Mouse (Mus musculus) frontal cortex, adult 2 months (tissue): ENCODE measurements around the gene Klhl32. TPM values are rescaled to one million over a fixed set of nuclear protein-coding genes. Genes with fewer than 3 reads are reported as not detected.
"Not testable (repeated sequence)": the region's sequence is repeated elsewhere in the genome, so short reads cannot be mapped to it uniquely, and the experiment has no call there.

Source experiments
- DNase-seq, 2 experiments: peaks; one replicate each; pipeline ENCODE4 v3.0.0; 2022; ENCODE audit warnings: low spot score in 1 of 2; ENCODE audit errors: extremely low spot score in 1 of 2
- polyA plus RNA-seq: library from polyadenylated mRNA; depleted of rRNA; stranded (reverse); fragments of >200 nt; gene quantifications from 2 replicates; pipeline ENCODE4 v1.2.3, GENCODE M21; 2012; rRNA removed

The Klhl32 gene
- 6.7 and 8.3 TPM in 2 replicates for polyA plus RNA-seq

DNA sequence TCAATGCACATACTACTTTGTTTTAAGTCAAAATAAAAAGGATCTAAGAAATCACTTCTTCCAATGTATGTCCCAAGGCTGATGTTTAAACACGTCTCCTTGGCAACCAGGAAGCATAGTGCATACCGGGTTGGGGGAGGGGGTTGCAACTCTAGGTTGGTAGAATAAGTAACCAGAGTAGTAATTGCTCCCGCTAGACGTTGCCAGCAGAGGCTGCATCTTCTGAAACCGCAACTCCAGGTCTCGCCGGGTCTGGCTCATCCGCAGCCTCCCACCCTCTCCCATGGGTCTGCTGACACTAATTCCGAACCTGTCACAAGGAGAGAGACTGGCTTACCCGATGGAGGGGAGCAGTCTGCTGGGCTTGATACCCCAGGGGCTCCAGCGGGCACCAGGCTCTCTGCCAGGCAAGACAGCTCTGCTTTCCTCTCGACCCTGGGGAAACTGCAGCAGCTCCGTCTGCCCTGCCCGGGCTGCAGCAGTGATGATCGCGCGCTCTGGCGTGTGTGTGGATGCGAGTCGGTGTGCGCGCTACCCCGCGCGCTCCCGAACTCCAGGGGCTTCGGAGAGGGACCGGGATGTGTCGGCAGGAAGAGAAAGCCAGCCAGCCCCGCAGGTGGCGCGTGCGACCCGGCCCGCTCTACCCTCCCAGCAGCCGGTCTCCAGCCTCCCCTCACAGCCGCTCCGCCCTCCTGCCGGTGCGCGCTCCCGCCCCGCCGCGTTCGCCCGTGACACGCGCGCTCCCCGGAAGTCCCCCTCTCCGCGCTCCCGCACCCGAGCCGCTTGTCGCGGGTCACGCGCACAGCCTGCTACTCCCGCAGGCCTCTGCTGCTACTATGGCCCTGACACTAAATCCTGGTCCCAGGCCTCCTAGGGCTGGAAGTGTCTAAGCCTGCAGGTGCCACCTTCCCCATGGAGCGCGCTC, at the start of gene Klhl32:
Gene Klhl32, minus strand, starts transcription at position 724 of the 925 bp plus-strand sequence.
- peak; percentile 41 to 85 for DNase-seq

DNA sequence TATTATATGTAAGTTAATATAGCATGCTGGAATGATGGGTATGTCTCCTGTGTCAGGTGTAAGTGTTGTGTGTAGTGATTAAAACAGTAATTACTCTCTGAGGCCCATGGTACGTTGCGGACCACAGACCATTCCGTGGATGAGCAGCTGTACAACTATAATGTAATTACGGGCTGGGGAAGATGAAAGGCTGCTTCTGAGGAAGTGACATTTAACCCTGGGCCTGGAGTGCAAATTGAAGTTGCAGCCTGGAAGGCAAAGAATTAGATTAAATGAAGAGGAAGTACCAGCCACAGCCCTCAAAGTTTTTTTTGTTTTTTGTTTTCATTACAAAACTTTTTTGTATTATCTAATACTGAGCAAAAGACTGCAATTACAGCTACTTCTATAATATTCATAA, 48.2 kb upstream of the Klhl32 start:
- DNase-seq = no peak

DNA sequence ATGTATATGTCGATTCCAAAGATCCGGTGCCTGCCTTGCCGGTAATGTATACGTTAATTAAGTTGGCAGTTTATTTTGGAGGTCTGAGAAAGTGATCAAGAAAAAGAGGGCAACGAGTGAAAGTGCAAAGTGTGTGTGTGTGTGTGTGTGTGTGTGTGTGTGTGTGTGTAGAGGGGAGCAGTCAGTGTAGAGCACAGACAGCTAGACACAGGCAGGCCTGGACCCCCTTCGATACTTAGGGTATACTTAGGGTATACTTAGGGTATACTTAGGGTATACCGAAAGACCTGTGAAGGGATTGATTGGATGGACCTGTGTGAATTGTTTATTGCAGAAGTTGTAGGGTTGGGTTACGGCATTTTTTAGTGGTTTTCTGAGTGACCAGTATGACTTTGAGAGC, 47.7 kb upstream of the Klhl32 start:
- DNase-seq = no peak

GRCm38 (mm10) chr4:24897851-24898515, 47.1 kb upstream of the Klhl32 start, which contains the start of gene Ndufaf4:
Gene Ndufaf4 (plus strand): TSS chr4:24898083.
- peak; percentile 88 to 99 for DNase-seq

- DNase-seq = peak in 1 of 2 experiments; percentile 45
Measured at GRCm38 (mm10) chr4:24897351-24897750, 46.4 kb upstream of the Klhl32 start.

GRCm38 (mm10) chr4:24896829-24897228, 45.9 kb upstream of the Klhl32 start:
- peak; percentile 34 to 79 for DNase-seq

- no peak for DNase-seq
Measured at GRCm38 (mm10) chr4:24894625-24895024, 43.7 kb upstream of the Klhl32 start.

GRCm38 (mm10) chr4:24892293-24892692, 41.4 kb upstream of the Klhl32 start:
- DNase-seq = not testable (repeated sequence)

DNA sequence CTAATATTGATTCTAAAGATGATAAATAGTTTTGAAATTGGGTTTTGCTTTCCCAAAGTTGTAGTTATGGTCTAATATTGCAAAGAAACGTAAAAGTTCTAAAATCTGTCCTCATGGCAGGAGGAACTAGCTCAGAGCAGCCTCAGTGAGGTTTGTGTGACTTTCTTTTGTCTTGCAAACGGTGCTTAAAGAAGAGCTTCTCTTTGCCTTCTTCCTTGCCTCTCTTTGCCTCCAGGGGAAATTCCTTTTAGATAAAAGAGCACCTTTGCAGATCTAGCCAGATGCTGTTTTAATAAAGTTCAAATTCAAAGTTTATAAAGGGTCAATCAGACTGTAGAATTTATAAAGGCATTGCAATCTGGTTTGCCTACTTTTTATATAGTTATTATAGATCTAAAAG, 38.5 kb upstream of the Klhl32 start:
- DNase-seq = not testable (repeated sequence)

DNA sequence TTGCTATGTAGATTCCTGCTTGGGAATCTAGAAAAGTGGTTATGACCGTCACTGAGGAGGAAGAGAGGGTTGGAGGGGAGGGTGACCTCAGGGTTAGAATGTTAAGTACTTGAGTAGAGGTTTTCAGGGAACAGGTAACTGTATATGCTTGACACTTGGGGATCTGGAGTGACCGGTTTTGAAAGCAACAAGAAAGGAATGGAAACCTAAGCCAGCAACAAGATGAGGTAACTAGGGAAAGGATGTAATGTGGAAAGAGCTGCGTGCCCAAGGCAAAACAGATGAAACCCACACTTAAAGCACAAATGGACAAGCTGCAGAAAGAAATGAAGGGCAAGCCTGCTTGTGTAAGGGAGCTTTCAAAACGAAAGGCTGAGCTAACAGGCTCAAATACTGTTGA, 18.3 kb upstream of the Klhl32 start:
- DNase-seq = no peak

DNA sequence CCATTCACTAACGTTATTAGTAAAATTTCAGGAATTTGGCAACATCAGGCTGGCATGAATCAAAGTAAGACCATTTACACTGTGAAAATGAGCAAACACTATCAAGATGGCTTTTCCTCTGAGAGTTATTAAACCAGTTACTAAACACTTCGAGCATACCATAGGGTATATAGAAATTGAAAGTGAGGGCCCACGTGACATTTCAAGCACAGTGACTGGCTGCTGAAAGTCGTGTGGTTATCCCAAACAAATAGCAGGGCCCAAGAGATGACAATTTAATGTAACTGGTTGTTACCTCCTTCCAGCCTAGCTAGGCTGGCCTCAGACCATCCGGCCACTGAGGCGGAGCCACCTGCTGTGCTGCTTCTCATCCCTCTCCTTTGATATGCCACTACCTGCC, 14.8 kb upstream of the Klhl32 start:
- no peak for DNase-seq

DNA sequence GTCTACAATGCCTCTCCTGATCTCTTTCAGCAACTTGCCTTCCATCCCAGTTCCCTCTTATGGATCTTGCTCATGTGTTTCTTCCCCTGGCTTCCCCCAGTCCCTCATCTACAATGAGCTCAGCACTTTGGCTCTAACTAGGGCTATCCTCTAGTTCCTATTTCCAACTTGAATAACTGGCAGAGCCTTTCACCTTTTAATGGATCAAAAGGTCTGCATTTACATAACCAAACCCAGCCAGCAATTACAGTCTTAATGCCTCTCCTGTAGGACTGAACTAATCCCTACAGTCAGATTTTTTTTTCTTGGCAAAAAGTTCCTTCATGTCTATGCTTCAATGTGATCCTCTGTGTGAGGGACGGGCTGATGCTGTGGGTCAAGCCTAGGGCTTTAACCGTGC, 3.5 kb downstream of the Klhl32 start:
- no peak for DNase-seq

DNA sequence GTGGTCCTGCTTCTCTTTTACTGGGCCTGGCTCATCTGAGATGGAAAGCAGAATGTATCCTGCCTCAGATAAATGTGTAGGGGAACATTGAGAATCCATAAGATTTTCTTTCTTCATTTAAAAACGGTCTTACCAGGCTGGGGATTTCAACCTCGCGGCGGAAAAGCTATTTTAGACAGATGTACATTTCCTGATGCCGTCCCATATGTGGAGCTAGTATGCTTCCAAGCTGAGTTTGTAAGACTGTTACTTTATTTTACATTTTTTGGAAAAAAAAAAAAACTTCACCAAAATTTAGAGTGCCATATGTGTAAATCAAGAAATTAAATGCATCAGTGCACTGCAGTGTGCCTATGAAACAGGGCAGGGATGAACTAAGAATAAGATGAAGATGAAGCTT, 5.4 kb downstream of the Klhl32 start:
- DNase-seq = peak in 1 of 2 experiments; percentile 15

DNA sequence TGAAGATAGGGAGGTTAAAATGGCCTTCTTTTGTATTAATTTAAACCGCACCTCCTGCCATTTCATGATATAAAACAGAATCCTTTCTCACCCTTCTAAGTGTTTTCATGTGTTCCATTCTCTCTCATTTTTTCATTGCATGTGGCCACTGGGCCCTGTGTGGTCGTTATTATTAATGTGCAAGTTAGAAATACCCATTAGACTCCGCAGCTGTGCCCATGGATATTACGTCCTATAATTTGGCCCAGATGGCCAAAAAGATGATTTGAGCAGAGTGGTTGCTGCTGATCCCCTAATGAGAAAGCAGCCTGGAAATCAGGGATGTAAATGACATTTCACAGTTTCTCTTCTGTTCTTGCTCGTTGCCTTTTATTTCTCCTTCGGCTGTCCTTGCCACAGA, 12.4 kb downstream of the Klhl32 start:
- no peak for DNase-seq

DNA sequence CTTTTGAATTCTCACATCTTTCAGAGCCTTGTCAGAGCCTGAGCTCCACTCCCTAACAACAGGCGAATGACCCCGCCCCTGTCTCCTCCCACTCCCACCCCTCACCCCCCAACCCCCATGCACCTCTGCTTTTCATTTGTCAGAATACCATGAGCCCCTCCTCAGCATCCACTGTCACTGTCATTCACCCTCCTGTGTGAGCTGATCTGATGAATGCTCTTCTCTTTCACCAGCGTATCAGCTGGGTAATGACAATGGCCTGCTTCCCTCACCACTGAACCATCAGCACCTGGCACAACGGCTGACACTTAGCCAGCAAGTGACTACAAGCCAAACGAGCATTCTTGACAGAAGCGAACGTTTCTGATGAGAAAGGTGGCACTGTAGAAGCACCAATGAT, 15.4 kb downstream of the Klhl32 start:
- no peak for DNase-seq

GRCm38 (mm10) chr4:24808316-24808715, 42.6 kb downstream of the Klhl32 start:
- peak in 1 of 2 experiments; percentile 49 for DNase-seq

DNA sequence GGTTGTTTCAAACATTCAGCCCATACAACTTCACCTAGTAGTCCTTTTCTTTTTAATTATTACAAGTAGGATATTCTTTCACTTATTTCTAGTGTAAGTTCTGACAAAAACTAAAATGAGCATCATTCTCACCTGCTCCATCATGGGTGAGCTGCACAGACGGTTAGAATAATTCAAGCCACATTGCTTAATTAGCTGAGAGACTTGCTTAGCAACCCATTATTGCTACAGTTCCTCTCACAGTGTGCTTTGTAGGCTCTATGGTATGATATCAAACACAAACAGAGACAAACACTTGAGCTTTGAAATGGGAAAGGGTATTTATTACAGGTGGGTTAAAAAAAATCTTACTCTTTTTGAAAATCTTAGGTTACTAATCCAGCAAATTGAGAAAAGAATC, 49.0 kb downstream of the Klhl32 start:
- no peak for DNase-seq

DNA sequence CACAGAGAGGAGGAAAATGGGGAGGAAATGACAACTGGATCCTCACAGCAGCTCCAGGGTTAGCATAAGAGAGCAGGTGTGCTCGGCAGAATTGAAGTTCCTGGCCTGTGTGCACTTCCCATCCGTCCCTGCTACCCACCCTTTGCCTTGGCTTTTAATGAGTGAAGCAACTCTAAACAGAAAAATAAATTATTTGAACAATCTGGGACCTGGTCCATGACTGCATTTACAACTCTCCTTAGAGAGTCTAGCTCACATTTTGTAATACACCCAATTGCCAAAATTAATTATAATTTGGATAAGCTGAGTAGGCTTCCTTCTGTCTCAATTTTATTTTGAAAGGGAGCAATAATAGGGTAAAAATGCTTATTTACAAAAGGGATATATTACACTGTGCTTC, 49.6 kb downstream of the Klhl32 start:
- no peak for DNase-seq

DNA sequence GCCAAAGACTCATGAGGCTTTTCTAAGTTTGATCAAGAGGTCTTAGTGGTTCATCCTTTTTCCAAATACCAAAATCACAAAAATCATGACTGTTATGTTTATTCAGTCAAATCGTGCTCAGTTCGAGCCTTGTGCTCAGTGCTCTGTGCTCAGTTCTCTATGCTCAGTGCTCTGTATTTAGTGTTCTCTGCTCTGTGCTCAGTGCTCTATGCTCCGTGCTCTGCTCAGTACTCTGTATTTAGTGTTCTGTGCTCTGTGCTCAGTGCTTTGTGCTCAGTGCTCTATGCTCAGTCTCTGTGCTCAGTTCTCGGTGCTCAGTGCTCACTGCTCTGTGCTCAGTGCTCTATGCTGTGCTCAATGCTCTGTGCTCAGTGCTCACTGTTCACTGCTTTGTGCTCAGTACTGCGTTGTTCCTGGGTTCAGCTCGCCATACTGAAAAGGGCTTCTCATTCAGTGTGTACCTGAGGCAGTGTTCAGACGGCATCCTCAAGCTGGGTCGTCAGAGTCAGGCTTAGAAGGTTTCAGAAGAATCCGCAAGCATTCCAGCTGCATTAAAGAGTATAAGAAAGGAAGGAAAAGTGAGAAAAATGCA, 50.5 kb downstream of the Klhl32 start:
- no peak for DNase-seq

- peak in 1 of 2 experiments; percentile 58 for DNase-seq
Measured at GRCm38 (mm10) chr4:24799037-24799436, 51.9 kb downstream of the Klhl32 start.

GRCm38 (mm10) chr4:24797868-24798267, 53.1 kb downstream of the Klhl32 start:
- no peak for DNase-seq
